In the genomic region with DNA sequence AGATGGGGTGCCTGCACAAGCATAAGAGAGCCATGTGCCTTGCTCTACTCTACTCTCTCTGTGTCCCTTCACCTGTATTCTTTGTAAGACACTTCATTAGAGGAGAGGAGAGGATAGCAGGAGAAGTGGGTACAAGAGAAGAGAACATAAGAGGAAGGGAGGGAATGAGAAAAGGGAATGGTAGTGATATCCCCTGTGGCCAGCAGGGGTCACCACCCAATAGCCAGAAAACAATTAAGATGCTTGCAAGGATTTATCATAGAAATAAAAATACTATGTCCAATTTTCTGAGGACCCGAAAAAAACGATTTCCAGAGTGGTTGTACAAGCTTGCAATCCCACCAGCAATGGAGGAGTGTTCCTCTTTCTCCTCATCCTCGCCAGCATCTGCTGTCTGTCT, we compare ENCODE assay signal across 9 mouse cellular contexts. TPM values are rescaled to one million over a fixed set of nuclear protein-coding genes. Genes with fewer than 3 reads are reported as not detected.
A peak's percentile ranks its signal among the peaks of the same experiment; 100 is the strongest.
DNase-seq lines count a peak whose midpoint lies in the region; ATAC-seq and TF ChIP-seq lines count a peak whose summit lies in the region.
"Had no signal": no experiment of that assay in that cellular context is flagged by ENCODE, and none has a peak within 500 bp of the region (broad histone marks: within the 10 kb centered on the region; RNA-seq: fewer than 3 reads in every experiment).

No protein-coding gene starts in this region.

- TF ChIP-seq CTCF in layer of hippocampus, adult 2 months (conservative IDR thresholded peaks at IDR 0.05) = peak; percentile 74

- no peak for ATAC-seq in erythroid progenitor cell, adult 5-6 weeks (replicated peaks; ENCODE audit: low FRiP score, poor library complexity, severe bottlenecking)

- H3K27ac ChIP-seq in layer of hippocampus, adult 2 months = no peak overlapping the region
- H3K27ac ChIP-seq: limb, embryonic 12.5 days had no signal

- no peak overlapping the region for H3K4me3 ChIP-seq in layer of hippocampus, adult 2 months
- H3K4me3 ChIP-seq: limb, embryonic 12.5 days had no signal

- DNase-seq in adrenal gland, adult (ENCODE audit: inconsistent age in 2 of 2, low spot score in 1 of 2) = peak; percentile 7 to 65
- no peak for DNase-seq in adrenal gland, adult 8-10 months
- DNase-seq in layer of hippocampus, adult 2 months (ENCODE audit: low spot score in 2 of 2) = peak in 1 of 2 experiments; percentile 16
- no peak for DNase-seq in layer of hippocampus, adult 9-10 months (ENCODE audit: low spot score)
- DNase-seq in R1 (ENCODE audit: low read depth, low spot score) = peak; percentile 27
- peak; percentile 53 to 59 for DNase-seq in kidney, postnatal 4 days
- DNase-seq in right cerebral cortex, postnatal 25 days = no peak

RNA-seq across cellular contexts. Expression of gene Mmp8, which starts 3.9 kb away (rescaled TPM):
- under 1 TPM in 3 of 4 experiments, not detected in 1; 0.11 to 0.29 (median 0.28) TPM for total RNA-seq in adrenal gland, adult 8-10 months (2022)
- total RNA-seq in layer of hippocampus, adult 2 months (2021) = not detected
- 25.6 and 53.0 TPM in 2 replicates for total RNA-seq in erythroid progenitor cell, adult 5-6 weeks (2015; ENCODE audit: low replicate concordance)
- total RNA-seq in erythroid progenitor cell, adult 5-6 weeks (2017; ENCODE audit: low replicate concordance) = 34.0 and 41.5 TPM in 2 replicates

RNA-seq across cellular contexts. Expression of gene Mmp27, which starts 16.8 kb away (rescaled TPM):
- 1 to 10 TPM in 2 of 4 experiments, under 1 TPM in 2; 0.32 to 7.6 (median 3.3) TPM for total RNA-seq in adrenal gland, adult 8-10 months (2022)
- not detected for total RNA-seq in layer of hippocampus, adult 2 months (2021)
- total RNA-seq in erythroid progenitor cell, adult 5-6 weeks (2015; ENCODE audit: low replicate concordance) = not detected in 2 replicates
- not detected in 2 replicates for total RNA-seq in erythroid progenitor cell, adult 5-6 weeks (2017; ENCODE audit: low replicate concordance)

RNA-seq across cellular contexts. Expression of gene Mmp10, which starts 52.2 kb away (rescaled TPM):
- not detected for total RNA-seq in adrenal gland, adult 8-10 months (2022)
- not detected for total RNA-seq in layer of hippocampus, adult 2 months (2021)
- total RNA-seq in erythroid progenitor cell, adult 5-6 weeks (2015; ENCODE audit: low replicate concordance) = not detected in 2 replicates
- not detected in 2 replicates for total RNA-seq in erythroid progenitor cell, adult 5-6 weeks (2017; ENCODE audit: low replicate concordance)

Comparison
In these comparisons a context has a peak if more than half of its experiments do, and no peak if none do; other contexts are left out.
1. DNase-seq: peak in adrenal gland, adult (2 of 2), R1 (single experiment) and kidney, postnatal 4 days (2 of 2); none in adrenal gland, adult 8-10 months (single experiment), layer of hippocampus, adult 9-10 months (single experiment) and right cerebral cortex, postnatal 25 days (single experiment).
2. RNA of gene Mmp8, which starts 3.9 kb away (total RNA-seq): 25.6 to 53.0 TPM in erythroid progenitor cell, adult 5-6 weeks; 0.11 to 0.29 TPM in adrenal gland, adult 8-10 months and not detected in layer of hippocampus, adult 2 months; every median in the first group is over 10 times any median in the second.